Mouse (Mus musculus): ENCODE measurements at regions not wholly inside any gene's neighbourhood (a gene's known extent, or its start where the extent isn't known, plus 50 kb on each side); places are given as distances from the start of the nearest gene placed in this dataset.

DNA sequence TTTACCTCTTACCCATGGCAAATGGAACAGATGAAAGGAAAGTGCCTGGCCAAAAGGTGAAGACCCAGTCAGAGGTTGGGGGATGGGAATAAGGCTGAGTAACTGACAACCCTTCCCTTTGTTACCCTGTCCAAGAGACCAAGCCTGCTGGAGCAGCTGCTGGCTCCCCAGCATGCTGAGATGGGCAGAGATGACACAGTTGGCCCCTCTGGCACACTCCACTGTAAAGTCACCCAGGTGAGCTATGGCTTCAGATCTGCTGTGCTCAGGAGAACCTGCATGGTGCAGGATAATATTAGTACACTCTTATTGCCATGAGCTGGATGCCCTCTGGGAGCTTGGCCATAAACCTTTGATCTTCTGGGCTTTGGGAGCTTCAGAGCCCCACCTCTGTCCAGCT lies 100.3 kb downstream of the Cbln1 start:
- no peak for DNase-seq
- Histone ChIP-seq H3K9me3 (ENCODE audit: control insufficient read depth, low read length) (no peaks in the 10 kb centered on the region), H3K36me3 (ENCODE audit: control insufficient read depth, insufficient read depth, low read length) (no peaks in the 10 kb centered on the region), H3K9ac (replicated peaks; ENCODE audit: low read length) (no peak overlapping the region), H3K4me3 (replicated peaks; ENCODE audit: low read depth, low read length) (no peak overlapping the region), H3K27me3 (ENCODE audit: control insufficient read depth, insufficient read depth, low read length) (no peaks in the 10 kb centered on the region), H3K4me1 (ENCODE audit: control insufficient read depth, insufficient read depth, low read length) (peaks cover 7% of the 10 kb centered on the region; the same call in 1 of the 2 replicates), H3K27ac (replicated peaks; ENCODE audit: low read depth, low read length) (no peak overlapping the region), H3K4me2 (ENCODE audit: low read length) (no peak overlapping the region)
- ATAC-seq (ENCODE audit: low FRiP score, low TSS enrichment): no peak

DNA sequence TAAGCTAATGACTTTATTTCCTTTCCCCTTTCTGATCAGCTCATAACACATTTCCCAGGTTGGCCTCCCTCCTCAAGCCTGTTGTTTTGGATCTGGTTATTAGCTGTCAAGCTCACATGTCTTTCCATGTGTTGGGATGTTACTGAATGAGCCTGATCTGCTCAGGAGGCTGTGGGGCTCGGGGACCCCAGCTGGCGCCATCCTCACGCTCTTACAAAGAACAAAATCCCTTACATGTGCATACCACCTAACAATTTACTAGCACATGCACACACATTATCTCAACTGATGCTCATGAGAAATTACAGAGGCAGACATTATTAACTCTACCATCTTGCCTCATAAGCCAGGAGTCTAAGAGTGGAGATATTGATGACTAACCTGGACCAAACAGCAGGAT lies 102.2 kb downstream of the Cbln1 start:
- H3K27ac ChIP-seq (replicated peaks; ENCODE audit: low read depth, low read length): no peak overlapping the region
- H3K4me3 ChIP-seq (replicated peaks; ENCODE audit: low read depth, low read length): no peak overlapping the region
- no peak overlapping the region for H3K4me2 ChIP-seq (ENCODE audit: low read length)
- no peaks in the 10 kb centered on the region for H3K36me3 ChIP-seq (ENCODE audit: control insufficient read depth, insufficient read depth, low read length)
- H3K9me3 ChIP-seq (ENCODE audit: control insufficient read depth, low read length): no peaks in the 10 kb centered on the region
- ATAC-seq (ENCODE audit: low FRiP score, low TSS enrichment): no peak
- WGBS: 85% methylated on average over 3 of the region's 3 CpGs
- DNase-seq: no peak
- H3K4me1 ChIP-seq (ENCODE audit: control insufficient read depth, insufficient read depth, low read length): peaks cover 7% of the 10 kb centered on the region; the same call in 1 of the 2 replicates
- H3K9ac ChIP-seq (replicated peaks; ENCODE audit: low read length): no peak overlapping the region
- no peaks in the 10 kb centered on the region for H3K27me3 ChIP-seq (ENCODE audit: control insufficient read depth, insufficient read depth, low read length)

DNA sequence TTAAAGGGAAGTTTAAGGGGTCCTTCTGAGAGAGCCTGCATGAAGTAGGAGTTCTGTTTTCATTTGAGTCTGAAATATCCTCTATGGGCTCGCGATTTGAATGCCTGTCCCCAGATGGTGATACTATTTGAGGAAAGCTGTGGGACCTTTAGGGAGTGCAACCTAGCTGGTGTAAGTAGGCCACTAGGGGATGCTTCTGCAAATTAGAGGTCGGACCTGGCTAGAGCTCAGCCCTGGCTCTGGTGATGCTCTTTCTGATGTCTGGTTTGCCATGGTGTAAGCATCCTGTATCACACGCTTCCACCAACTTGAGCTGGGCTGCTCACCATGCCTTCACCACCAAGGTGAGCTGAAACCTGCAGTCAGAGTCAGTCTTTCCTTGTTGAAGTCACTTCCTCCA lies 121.9 kb downstream of the Cbln1 start:
- H3K27ac ChIP-seq (replicated peaks; ENCODE audit: low read depth, low read length): no peak overlapping the region
- ATAC-seq (ENCODE audit: low FRiP score, low TSS enrichment): no peak
- WGBS: 85% methylated on average over 4 of the region's 4 CpGs

DNA sequence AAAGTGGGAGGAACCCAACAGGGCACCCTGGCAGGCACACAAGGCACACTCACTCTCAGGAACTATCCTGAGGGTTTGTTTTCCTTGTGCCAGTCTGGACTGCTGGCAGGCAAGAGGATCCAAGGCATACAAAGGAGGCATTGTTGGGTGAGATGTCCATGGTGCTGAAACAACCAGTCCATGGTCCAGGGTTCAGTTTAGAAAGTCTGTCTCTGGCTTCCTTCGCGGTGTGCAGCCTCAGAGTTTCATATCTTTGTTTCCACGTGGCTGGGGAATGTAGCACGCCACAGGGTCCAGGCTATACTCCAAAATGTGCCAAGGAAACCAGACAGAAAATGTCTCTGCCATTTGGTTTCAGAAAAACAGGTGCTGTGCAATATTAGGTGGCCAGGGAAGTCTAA lies 122.6 kb downstream of the Cbln1 start:
- no peak overlapping the region for H3K9ac ChIP-seq (replicated peaks; ENCODE audit: low read length)
- H3K9me3 ChIP-seq (ENCODE audit: control insufficient read depth, low read length): no peaks in the 10 kb centered on the region
- 63% methylated on average over 4 of the region's 4 CpGs for WGBS
- no peaks in the 10 kb centered on the region for H3K36me3 ChIP-seq (ENCODE audit: control insufficient read depth, insufficient read depth, low read length)
- no peak overlapping the region for H3K27ac ChIP-seq (replicated peaks; ENCODE audit: low read depth, low read length)
- DNase-seq (peak; percentile 41), ATAC-seq (ENCODE audit: low FRiP score, low TSS enrichment) (no peak)
- H3K27me3 ChIP-seq (ENCODE audit: control insufficient read depth, insufficient read depth, low read length): no peaks in the 10 kb centered on the region
- H3K4me3 ChIP-seq (replicated peaks; ENCODE audit: low read depth, low read length): no peak overlapping the region
- H3K4me2 ChIP-seq (ENCODE audit: low read length): no peak overlapping the region
- H3K4me1 ChIP-seq (ENCODE audit: control insufficient read depth, insufficient read depth, low read length): no peaks in the 10 kb centered on the region; the same call in 1 of the 2 replicates

More for the DNA sequence above, 121.9 kb downstream of the Cbln1 start:
- no peaks in the 10 kb centered on the region; the same call in 1 of the 2 replicates for H3K4me1 ChIP-seq (ENCODE audit: control insufficient read depth, insufficient read depth, low read length)
- H3K9me3 ChIP-seq (ENCODE audit: control insufficient read depth, low read length): no peaks in the 10 kb centered on the region
- H3K36me3 ChIP-seq (ENCODE audit: control insufficient read depth, insufficient read depth, low read length): no peaks in the 10 kb centered on the region
- no peak overlapping the region for H3K4me2 ChIP-seq (ENCODE audit: low read length)
- no peaks in the 10 kb centered on the region for H3K27me3 ChIP-seq (ENCODE audit: control insufficient read depth, insufficient read depth, low read length)
- no peak overlapping the region for H3K9ac ChIP-seq (replicated peaks; ENCODE audit: low read length)
- H3K4me3 ChIP-seq (replicated peaks; ENCODE audit: low read depth, low read length): no peak overlapping the region
- DNase-seq: no peak

DNA sequence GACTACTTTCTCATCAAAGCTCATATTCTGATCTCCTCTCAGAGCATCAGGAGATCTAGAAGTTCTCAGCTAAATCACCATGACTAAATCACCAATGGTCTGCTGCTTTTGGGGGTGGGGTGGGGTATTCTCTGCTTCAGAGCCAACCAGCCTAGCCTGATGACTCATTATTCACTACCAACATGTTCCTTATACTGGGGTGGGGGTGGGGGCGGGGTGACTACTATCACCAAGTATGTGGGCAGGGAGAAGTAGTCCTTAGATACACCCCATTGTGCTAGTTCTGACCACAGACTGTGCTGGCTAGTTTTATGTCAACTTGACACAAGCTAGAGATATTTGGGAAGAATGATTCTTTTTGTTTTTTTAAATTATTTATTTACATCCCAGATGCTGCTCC lies 143.0 kb downstream of the Cbln1 start:
- DNase-seq (no peak), ATAC-seq (ENCODE audit: low FRiP score, low TSS enrichment) (no peak)
- Histone ChIP-seq H3K27ac (replicated peaks; ENCODE audit: low read depth, low read length) (no peak overlapping the region), H3K4me1 (ENCODE audit: control insufficient read depth, insufficient read depth, low read length) (no peaks in the 10 kb centered on the region), H3K4me2 (ENCODE audit: low read length) (no peak overlapping the region), H3K4me3 (replicated peaks; ENCODE audit: low read depth, low read length) (no peak overlapping the region), H3K9me3 (ENCODE audit: control insufficient read depth, low read length) (no peaks in the 10 kb centered on the region), H3K36me3 (ENCODE audit: control insufficient read depth, insufficient read depth, low read length) (no peaks in the 10 kb centered on the region), H3K9ac (replicated peaks; ENCODE audit: low read length) (no peak overlapping the region), H3K27me3 (ENCODE audit: control insufficient read depth, insufficient read depth, low read length) (no peaks in the 10 kb centered on the region)
- WGBS: 90% methylated on average over 1 of the region's 1 CpGs

DNA sequence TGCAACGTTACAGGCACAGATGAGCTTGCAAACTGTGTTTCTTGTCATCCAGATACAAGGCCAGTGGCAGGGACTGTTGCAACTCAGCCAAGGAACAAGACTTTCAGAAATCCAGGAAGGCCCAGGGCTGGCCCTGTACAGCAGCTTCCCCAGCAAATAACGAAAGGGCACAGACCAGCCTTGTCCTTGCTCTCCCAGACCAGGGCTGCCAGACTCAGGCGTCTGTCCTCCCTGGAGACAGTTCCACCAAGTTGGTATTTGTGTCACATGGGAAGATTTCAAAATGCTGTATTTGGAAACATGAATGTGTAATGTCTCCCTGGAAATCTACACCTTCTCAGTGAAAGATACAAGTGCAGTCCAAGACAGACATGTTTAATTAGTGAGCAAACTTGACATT lies 157.8 kb downstream of the Cbln1 start:
- H3K27me3 ChIP-seq (ENCODE audit: control insufficient read depth, insufficient read depth, low read length): no peaks in the 10 kb centered on the region
- no peak overlapping the region for H3K4me2 ChIP-seq (ENCODE audit: low read length)
- no peak for ATAC-seq (ENCODE audit: low FRiP score, low TSS enrichment)
- H3K4me3 ChIP-seq (replicated peaks; ENCODE audit: low read depth, low read length): no peak overlapping the region
- WGBS: 65% methylated on average over 3 of the region's 3 CpGs
- DNase-seq: peak; percentile 30
- no peak overlapping the region; the same call in 1 of the 2 replicates for H3K27ac ChIP-seq (replicated peaks; ENCODE audit: low read depth, low read length)
- no peaks in the 10 kb centered on the region for H3K9me3 ChIP-seq (ENCODE audit: control insufficient read depth, low read length)
- H3K9ac ChIP-seq (replicated peaks; ENCODE audit: low read length): no peak overlapping the region
- H3K4me1 ChIP-seq (ENCODE audit: control insufficient read depth, insufficient read depth, low read length): no peaks in the 10 kb centered on the region
- H3K36me3 ChIP-seq (ENCODE audit: control insufficient read depth, insufficient read depth, low read length): no peaks in the 10 kb centered on the region

DNA sequence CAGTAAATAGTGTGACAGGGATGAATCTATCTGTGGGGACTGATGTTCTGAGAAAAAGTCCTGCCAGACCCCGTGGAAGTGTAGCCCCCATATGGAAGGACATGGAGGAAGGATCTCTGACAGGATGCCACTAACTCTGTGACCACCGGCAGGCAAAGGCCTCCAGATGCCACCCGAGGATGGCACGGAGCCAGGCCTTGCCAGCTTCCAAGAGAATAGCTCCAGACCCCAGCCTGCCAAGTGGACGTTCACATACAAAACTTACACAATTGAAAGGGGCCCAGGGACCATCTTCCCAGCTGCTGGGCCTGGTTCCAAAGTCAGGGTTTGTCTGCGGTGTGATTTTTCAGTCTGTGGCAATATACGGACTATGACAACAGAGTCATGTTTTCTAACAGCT lies 161.1 kb downstream of the Cbln1 start:
- Histone ChIP-seq H3K9me3 (ENCODE audit: control insufficient read depth, low read length) (no peaks in the 10 kb centered on the region), H3K27ac (replicated peaks; ENCODE audit: low read depth, low read length) (no peak overlapping the region), H3K4me2 (ENCODE audit: low read length) (no peak overlapping the region), H3K36me3 (ENCODE audit: control insufficient read depth, insufficient read depth, low read length) (no peaks in the 10 kb centered on the region), H3K4me1 (ENCODE audit: control insufficient read depth, insufficient read depth, low read length) (no peaks in the 10 kb centered on the region), H3K4me3 (replicated peaks; ENCODE audit: low read depth, low read length) (no peak overlapping the region), H3K27me3 (ENCODE audit: control insufficient read depth, insufficient read depth, low read length) (no peaks in the 10 kb centered on the region), H3K9ac (replicated peaks; ENCODE audit: low read length) (no peak overlapping the region)
- WGBS: 58% methylated on average over 7 of the region's 7 CpGs
- ATAC-seq (ENCODE audit: low FRiP score, low TSS enrichment) (no peak), DNase-seq (peak; percentile 55)

DNA sequence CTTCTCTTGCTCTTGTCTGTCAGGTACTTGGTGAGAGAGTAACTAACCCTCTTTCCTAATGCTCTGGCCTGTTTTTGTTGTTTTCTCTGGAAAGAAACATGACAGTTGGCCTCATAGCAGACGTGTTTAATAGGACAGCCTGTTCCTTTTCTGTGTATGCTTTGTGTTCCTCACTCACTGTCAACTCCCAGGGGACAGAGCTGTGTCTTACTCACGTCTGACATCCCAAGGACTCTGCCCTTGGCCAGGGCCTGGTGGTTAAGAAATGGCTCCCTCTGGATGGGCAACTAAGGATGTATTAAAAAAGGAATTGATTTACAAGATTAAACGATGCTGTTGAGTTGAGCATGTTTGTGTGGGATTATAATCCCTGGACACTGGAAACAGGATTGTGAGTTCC lies 164.1 kb downstream of the Cbln1 start:
- DNase-seq (no peak), ATAC-seq (ENCODE audit: low FRiP score, low TSS enrichment) (no peak)
- Histone ChIP-seq H3K27ac (replicated peaks; ENCODE audit: low read depth, low read length) (no peak overlapping the region), H3K36me3 (ENCODE audit: control insufficient read depth, insufficient read depth, low read length) (no peaks in the 10 kb centered on the region), H3K4me2 (ENCODE audit: low read length) (no peak overlapping the region), H3K4me3 (replicated peaks; ENCODE audit: low read depth, low read length) (no peak overlapping the region), H3K9me3 (ENCODE audit: control insufficient read depth, low read length) (no peaks in the 10 kb centered on the region), H3K4me1 (ENCODE audit: control insufficient read depth, insufficient read depth, low read length) (no peaks in the 10 kb centered on the region), H3K27me3 (ENCODE audit: control insufficient read depth, insufficient read depth, low read length) (no peaks in the 10 kb centered on the region), H3K9ac (replicated peaks; ENCODE audit: low read length) (no peak overlapping the region)
- 72% methylated on average over 3 of the region's 3 CpGs for WGBS

DNA sequence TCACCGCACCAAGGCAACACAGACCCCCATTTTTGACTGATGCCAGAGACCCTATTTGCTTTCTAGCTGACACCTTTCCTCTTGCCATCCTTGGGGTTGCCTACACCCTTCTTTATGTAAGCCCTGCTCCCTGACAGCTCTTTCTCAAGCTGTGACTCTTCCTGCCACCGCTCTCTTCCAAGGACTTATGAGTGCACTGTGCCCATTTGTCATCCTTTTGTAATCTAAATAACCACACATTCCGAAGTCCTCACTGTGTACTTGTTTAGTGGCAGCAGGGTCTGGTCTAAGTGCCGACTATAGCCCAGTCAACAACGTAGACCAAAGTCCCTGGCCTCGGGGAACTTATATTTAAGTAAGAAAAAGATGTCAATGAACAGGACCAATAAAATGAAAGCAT lies 167.4 kb downstream of the Cbln1 start:
- no peak overlapping the region for H3K9ac ChIP-seq (replicated peaks; ENCODE audit: low read length)
- no peaks in the 10 kb centered on the region for H3K27me3 ChIP-seq (ENCODE audit: control insufficient read depth, insufficient read depth, low read length)
- H3K36me3 ChIP-seq (ENCODE audit: control insufficient read depth, insufficient read depth, low read length): no peaks in the 10 kb centered on the region
- DNase-seq (no peak), ATAC-seq (ENCODE audit: low FRiP score, low TSS enrichment) (no peak)
- H3K4me2 ChIP-seq (ENCODE audit: low read length): no peak overlapping the region
- H3K9me3 ChIP-seq (ENCODE audit: control insufficient read depth, low read length): no peaks in the 10 kb centered on the region
- no peak overlapping the region for H3K27ac ChIP-seq (replicated peaks; ENCODE audit: low read depth, low read length)
- H3K4me1 ChIP-seq (ENCODE audit: control insufficient read depth, insufficient read depth, low read length): no peaks in the 10 kb centered on the region
- no peak overlapping the region for H3K4me3 ChIP-seq (replicated peaks; ENCODE audit: low read depth, low read length)
- WGBS: 95% methylated on average over 6 of the region's 6 CpGs
